Mouse (Mus musculus) liver, adult (tissue): Measurements from ENCODE around the gene Dalrd3.

Experiments used
- GATA4 ChIP-seq: IDR thresholded peaks from 2 replicates; pipeline ENCODE4 v1.6.1; 2014; ENCODE audit warnings: mild to moderate bottlenecking, low read length; ENCODE audit not compliant: insufficient replicate concordance

The Dalrd3 gene

GRCm38 (mm10) chr9:108589229-108589628, 19.5 kb downstream of the Dalrd3 start:
- no peak for TF ChIP-seq GATA4

- TF ChIP-seq GATA4: no peak
Observed at GRCm38 (mm10) chr9:108591462-108591861, 21.8 kb downstream of the Dalrd3 start.

DNA sequence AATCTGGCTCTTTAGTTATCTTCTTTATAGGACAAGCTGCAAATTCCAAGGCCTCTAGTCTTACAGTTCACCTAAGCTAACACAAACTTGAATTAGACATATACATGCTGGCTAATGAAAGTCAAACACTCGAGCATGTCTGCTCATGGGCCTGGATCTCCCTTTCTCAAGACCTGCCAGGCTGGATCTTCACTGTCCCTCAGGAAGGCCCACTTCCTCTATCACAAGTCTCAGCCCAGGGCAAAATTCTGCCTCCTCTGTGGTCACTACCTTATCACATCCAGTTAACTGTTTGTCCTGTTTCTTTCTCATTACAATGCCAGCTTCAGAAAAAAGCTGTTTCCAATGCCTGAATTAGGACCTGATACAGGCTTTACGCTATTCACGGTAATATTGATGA, 24.7 kb downstream of the Dalrd3 start:
- no peak for TF ChIP-seq GATA4

- no peak for TF ChIP-seq GATA4
Observed at GRCm38 (mm10) chr9:108596998-108597764, 27.5 kb downstream of the Dalrd3 start, which contains the start of gene P4htm. Gene P4htm (minus strand): TSS chr9:108597667.

GRCm38 (mm10) chr9:108599021-108599566, 29.4 kb downstream of the Dalrd3 start:
- no peak for TF ChIP-seq GATA4

DNA sequence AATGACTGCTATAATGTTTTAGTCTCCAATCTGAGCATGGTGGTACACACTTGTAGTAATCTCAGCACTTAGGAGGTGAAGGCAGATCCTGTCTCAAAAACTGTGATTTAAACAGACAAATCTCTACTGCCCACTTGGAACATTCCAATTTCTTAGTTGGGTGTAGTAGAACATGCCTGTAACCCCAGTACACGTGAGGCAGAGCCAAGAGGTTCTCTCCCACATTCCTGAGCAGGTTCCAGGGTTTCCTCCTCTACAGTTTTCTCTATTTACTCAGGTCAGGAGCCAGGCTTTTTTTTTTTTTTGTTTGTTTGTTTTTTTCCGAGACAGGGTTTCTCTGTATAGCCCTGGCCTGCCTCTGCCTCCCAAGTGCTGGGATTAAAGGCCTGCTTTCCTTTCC, 30.3 kb downstream of the Dalrd3 start:
- TF ChIP-seq GATA4: no peak

- TF ChIP-seq GATA4: no peak
Observed at GRCm38 (mm10) chr9:108601986-108602385, 32.3 kb downstream of the Dalrd3 start.

GRCm38 (mm10) chr9:108608889-108609288, 39.2 kb downstream of the Dalrd3 start:
- no peak for TF ChIP-seq GATA4

GRCm38 (mm10) chr9:108611488-108611887, 41.8 kb downstream of the Dalrd3 start:
- TF ChIP-seq GATA4: no peak

DNA sequence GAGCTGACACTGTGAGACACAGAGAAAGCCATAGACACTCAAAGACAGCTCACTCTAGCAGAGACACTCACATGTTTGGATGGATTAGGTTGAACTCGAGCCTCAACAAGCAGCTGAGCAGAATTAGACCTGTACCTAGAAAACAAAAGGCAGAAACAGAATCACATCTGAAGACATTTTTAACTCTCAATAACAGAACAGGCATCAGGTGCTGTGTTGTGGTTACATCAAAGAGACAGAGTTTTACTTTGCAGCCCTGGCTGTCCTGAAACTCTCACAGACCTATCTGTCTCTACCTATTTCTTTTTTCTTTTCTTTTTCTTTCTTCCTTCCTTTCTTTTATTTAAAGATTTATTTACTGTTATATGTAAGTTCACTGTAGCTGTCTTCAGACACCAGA, 47.6 kb downstream of the Dalrd3 start:
- no peak for TF ChIP-seq GATA4
